Mouse (Mus musculus) embryonic facial prominence, embryonic 11.5 days (tissue): ENCODE results near the gene Cdkn2aip. TPM values are rescaled to one million over a fixed set of nuclear protein-coding genes. Genes with fewer than 3 reads are reported as not detected.
A peak's percentile ranks its signal among the peaks of the same experiment; 100 is the strongest.

ENCODE experiments used
- ATAC-seq: fragments of 200-750 bp; cut with Nextera tagmentation; replicated peaks from 2 replicates; pipeline ENCODE4 v1.8.0; 2017; ENCODE audit warnings: low read depth; ENCODE audit not compliant: insufficient number of reproducible peaks, low FRiP score, low TSS enrichment
- DNase-seq: peaks from one replicate; pipeline ENCODE4 v3.0.0-alpha.2; 2015; ENCODE audit warnings: low spot score
- H3K27ac ChIP-seq: fragments of 300-500 bp; sonication (generic); replicated peaks from 2 replicates; pipeline ENCODE4 v1.5.1; 2014; ENCODE audit warnings: mild to moderate bottlenecking, low read depth, low read length, control low read depth
- H3K27me3 ChIP-seq: fragments of 300-500 bp; sonication (generic); 2 replicates; pipeline ENCODE4 v1.6.1; 2014; ENCODE audit warnings: mild to moderate bottlenecking, low read length, moderate library complexity, mixed read lengths; ENCODE audit not compliant: control insufficient read depth, insufficient read depth
- H3K36me3 ChIP-seq: fragments of 300-500 bp; sonication (generic); replicated peaks from 2 replicates; pipeline ENCODE4 v1.6.1; 2014; ENCODE audit warnings: low read depth, mild to moderate bottlenecking, low read length, moderate library complexity, mixed read lengths; ENCODE audit not compliant: control insufficient read depth, insufficient read depth
- H3K4me1 ChIP-seq: fragments of 300-500 bp; sonication (generic); 2 replicates; pipeline ENCODE4 v1.6.1; 2014; ENCODE audit warnings: low read length, mixed read lengths; ENCODE audit not compliant: control insufficient read depth, insufficient read depth
- H3K4me2 ChIP-seq: fragments of 300-500 bp; sonication (generic); 2 replicates; pipeline ENCODE4 v1.6.1; 2014; ENCODE audit warnings: low read depth, mild to moderate bottlenecking, control low read depth, low read length, moderate library complexity
- H3K4me3 ChIP-seq: fragments of 300-500 bp; sonication (generic); 2 replicates; pipeline ENCODE4 v1.5.1; 2014; ENCODE audit warnings: low read depth, low read length, control low read depth
- H3K9ac ChIP-seq: fragments of 300-500 bp; sonication (generic); replicated peaks from 2 replicates; pipeline ENCODE4 v1.6.1; 2014; ENCODE audit warnings: mild to moderate bottlenecking, control low read depth, low read length
- H3K9me3 ChIP-seq: fragments of 300-500 bp; sonication (generic); replicated peaks from 2 replicates; pipeline ENCODE4 v1.6.1; 2016; ENCODE audit warnings: mild to moderate bottlenecking, low read length, inconsistent platforms, mixed read lengths; ENCODE audit not compliant: control insufficient read depth
- WGBS: fragments of 180-500 bp; shearing (Covaris S2); extraction: QIAGEN DNeasy Blood & Tissue Kit; methylation state at CpG from one replicate; pipeline ENCODE4 v1.1.7; 2014; 5-methylcytosine and 5-hydroxymethylcytosine counted together
- polyA plus RNA-seq: library from polyadenylated mRNA; unstranded; fragments of >200 nt; fragmentation: Nextera tagmentation; extraction: Ambion mirVana; gene quantifications from 2 replicates; pipeline ENCODE4 v1.2.1, GENCODE M21; 2014

Cdkn2aip gene
- 38.2 and 38.6 TPM in 2 replicates for polyA plus RNA-seq

DNA sequence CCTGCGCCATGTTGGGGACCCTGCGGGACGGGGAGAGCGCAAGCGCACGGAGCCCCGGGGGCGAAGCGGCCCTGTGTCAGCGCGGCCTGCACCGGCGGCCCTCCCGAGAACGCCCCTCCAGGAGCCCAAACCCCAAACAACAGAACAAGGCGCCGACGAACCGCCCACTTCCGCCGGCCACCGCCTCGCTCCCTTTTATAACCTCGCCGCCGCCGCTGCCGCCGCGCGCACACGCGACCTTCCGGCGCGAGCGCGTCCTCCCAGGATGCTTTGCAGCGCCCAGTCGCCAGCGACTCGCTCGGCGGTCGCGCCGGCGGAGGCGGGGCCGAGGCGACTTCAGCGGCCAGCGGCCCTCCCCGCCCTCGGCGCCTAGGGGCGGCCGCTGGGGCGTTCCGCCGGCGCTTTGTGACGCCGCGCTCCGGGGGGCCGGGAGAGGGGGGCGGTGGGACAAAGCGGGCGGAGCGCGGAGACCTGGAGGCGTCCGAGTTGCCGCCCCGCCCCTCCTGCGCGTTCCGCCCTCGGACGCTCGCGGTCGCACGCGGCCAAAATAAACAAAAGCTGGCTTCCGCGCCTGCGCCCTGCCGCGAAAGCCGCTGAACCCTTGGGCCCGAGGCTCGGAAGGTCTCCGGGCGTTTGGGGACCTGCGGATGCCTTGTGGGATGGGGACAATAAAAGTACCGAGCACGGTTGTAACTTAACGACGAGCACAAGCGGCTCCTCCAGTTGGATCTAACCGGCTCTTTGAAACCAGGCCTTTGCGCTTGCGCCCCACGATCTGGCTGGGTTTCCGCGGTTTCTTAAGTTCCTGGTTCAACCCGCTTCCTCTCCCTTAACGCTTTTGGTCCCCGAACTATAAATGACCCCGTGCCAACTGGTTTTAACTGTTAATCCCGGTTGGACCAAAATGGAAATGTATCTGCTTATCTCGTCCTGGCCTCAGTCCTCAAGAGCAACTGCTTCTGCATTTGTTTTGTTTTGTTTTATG is at the start of gene Cdkn2aip:
Gene Cdkn2aip (minus strand): TSS at position 172 of the 985 bp plus-strand sequence.
- Histone ChIP-seq H3K4me2 (peak within 1 kb of the TSS; percentile 52), H3K4me1 (no peaks in the 10 kb centered on the region), H3K27ac (peak within 1 kb of the TSS; percentile 91), H3K27me3 (no peaks in the 10 kb centered on the region), H3K9ac (peak within 1 kb of the TSS; percentile 84), H3K9me3 (no peaks in the 10 kb centered on the region), H3K36me3 (peaks cover 7% of the 10 kb centered on the region), H3K4me3 (peak within 1 kb of the TSS; percentile 98)
- WGBS = under 1% methylated on average over 85 of the region's 114 CpGs
- peak; percentile 88 for ATAC-seq
- peak; percentile 97 for DNase-seq

DNA sequence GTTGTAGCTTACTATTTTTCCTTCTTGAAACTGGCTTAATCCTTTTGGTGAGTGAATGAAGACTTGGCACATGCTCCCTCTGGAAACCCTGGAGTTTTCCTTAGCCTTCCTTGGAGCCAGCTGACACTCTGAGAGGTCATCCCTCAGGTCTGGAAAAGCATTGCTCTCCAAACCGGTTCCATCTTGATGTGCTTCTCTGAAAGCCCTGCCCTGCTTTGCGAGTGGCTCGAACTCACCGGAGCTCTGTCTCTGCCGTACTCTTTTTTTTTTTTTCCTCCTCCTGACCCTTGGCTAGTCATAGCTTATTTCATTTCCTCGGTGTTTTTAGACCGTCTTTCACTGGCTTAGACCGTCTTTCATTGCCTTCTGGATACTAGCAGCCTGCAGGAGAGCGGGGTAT is 49.5 kb upstream of the Cdkn2aip start:
- no peak for ATAC-seq
- H3K36me3 ChIP-seq = no peaks in the 10 kb centered on the region
- DNase-seq = no peak
- H3K4me2 ChIP-seq = no peak overlapping the region
- H3K9me3 ChIP-seq = no peaks in the 10 kb centered on the region
- 0 out of 2 replicates have a peak, but pooled peaks cover 3% of the 10 kb centered on the region for H3K4me1 ChIP-seq
- H3K9ac ChIP-seq = no peak overlapping the region
- WGBS = 49% methylated on average over 9 of the region's 9 CpGs
- no peaks in the 10 kb centered on the region for H3K27me3 ChIP-seq
- H3K4me3 ChIP-seq = no peak overlapping the region
- H3K27ac ChIP-seq = no peak overlapping the region

DNA sequence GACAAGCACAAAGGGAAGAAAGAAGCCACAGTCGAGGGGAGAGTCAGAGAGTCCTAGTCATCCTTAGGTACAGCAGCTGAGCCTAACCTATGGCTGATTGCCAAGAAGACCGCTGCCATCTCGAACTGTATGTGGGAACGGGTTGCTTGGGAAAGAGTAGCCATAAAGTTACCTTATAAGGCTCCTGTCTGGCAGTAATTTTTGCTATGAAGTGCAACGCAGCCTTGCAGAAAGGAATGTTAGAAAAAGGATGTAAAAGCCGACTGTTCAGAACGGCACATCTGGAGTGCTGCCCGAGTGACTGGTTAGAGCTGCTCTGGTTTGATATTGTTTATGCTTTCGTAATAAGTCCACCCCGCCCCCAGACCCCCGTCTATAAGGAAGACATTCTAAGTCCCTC is 47.0 kb upstream of the Cdkn2aip start:
- Histone ChIP-seq H3K27me3 (no peaks in the 10 kb centered on the region), H3K9ac (no peak overlapping the region), H3K36me3 (no peaks in the 10 kb centered on the region), H3K4me3 (no peak overlapping the region), H3K9me3 (no peaks in the 10 kb centered on the region), H3K27ac (no peak overlapping the region), H3K4me1 (0 out of 2 replicates have a peak, but pooled peaks cover 3% of the 10 kb centered on the region), H3K4me2 (no peak overlapping the region)
- no peak for DNase-seq
- ATAC-seq = no peak
- 64% methylated on average over 11 of the region's 11 CpGs for WGBS

DNA sequence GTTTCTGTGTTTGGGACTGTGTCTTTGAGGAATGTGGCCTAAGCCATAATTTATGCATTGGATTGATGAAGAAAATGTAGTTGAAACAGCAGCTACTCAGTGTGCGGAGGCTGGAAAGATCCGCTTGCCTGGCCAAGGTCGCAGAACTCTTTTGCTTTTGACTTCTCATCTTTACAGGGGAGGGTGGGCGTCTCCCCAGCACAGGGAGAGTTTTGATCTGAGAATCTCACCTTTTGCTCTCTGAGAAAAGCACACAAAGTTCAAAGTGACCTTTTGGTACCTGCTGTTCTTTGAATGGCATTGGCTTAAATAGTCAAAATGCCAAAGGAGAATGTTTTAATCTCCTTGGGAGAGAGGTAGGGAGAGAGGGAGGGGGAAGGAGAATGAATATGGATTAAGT is 46.5 kb upstream of the Cdkn2aip start:
- Histone ChIP-seq H3K4me2 (no peak overlapping the region), H3K27me3 (no peaks in the 10 kb centered on the region), H3K36me3 (no peaks in the 10 kb centered on the region), H3K27ac (no peak overlapping the region), H3K4me1 (0 out of 2 replicates have a peak, but pooled peaks cover 3% of the 10 kb centered on the region), H3K9ac (no peak overlapping the region), H3K9me3 (no peaks in the 10 kb centered on the region), H3K4me3 (no peak overlapping the region)
- DNase-seq (no peak), ATAC-seq (no peak)
- WGBS = 64% methylated on average over 4 of the region's 4 CpGs

DNA sequence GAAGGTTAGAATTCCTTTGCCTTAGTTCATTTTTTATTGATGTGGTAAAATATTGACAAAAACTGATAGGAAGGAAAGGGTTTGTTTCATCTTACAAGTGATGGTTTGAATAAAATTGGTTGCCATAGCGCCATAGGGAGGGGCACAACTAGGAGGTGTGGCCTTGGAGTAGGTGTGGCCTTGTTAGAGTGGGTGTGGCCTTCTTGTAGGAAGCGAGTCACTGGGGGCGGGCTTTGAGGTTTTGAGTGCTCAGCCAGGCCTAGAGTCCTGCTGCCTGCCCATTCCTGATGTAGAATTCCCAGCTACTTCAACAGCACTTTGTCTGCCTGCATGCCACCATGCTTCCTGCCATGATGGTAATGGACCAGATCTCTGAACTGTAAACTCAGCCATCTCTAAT is 39.4 kb upstream of the Cdkn2aip start:
- WGBS = 91% methylated on average over 3 of the region's 3 CpGs
- no peak for ATAC-seq
- H3K27me3 ChIP-seq = no peaks in the 10 kb centered on the region
- H3K4me1 ChIP-seq = no peaks in the 10 kb centered on the region
- H3K27ac ChIP-seq = no peak overlapping the region
- H3K9ac ChIP-seq = no peak overlapping the region
- H3K4me3 ChIP-seq = no peak overlapping the region
- no peaks in the 10 kb centered on the region for H3K36me3 ChIP-seq
- DNase-seq = no peak
- no peak overlapping the region for H3K4me2 ChIP-seq
- H3K9me3 ChIP-seq = no peaks in the 10 kb centered on the region

DNA sequence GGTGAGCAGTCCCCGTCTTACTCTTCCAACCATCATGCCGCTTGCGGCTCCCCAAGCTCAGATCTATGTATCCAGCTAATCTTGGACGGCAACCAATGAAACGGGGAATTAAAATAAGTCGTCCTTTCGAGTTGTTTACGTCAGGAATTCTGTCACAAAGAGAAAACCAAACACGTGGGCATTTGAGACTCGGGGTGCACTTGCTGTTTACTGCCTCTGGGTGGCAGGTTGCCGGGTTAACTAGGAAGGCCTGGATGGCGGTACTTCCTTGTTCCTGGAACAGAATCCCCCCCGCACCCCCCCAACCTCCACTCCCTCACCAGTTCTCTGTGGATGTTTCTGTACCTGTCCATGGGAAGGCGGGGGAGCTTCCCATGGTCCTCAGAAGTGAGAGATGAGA is 36.4 kb upstream of the Cdkn2aip start:
- WGBS = 49% methylated on average over 14 of the region's 14 CpGs
- Histone ChIP-seq H3K36me3 (no peaks in the 10 kb centered on the region), H3K9ac (no peak overlapping the region), H3K27me3 (no peaks in the 10 kb centered on the region), H3K4me3 (no peak overlapping the region), H3K4me1 (no peaks in the 10 kb centered on the region), H3K9me3 (no peaks in the 10 kb centered on the region), H3K27ac (no peak overlapping the region), H3K4me2 (no peak overlapping the region)
- no peak for ATAC-seq
- peak; percentile 33 for DNase-seq

DNA sequence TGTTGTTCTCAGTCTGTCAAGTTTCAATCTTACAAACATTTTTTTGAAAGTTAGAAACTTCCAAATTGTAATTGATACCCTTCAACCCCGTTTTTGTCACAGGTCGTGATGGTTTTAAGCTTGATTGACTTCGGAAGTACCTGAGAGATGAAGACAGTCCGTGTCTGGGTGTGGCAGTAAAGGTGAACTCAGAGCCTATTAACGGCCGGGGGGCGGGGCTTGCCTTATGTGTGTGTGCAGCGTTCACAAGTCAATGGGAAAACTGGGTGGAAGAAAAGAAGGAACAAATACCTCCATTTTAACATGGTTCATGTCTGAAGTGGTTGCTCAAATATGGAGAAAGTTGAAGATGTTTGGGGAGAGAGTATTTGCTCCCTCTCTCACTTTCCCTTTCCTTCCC is 35.8 kb upstream of the Cdkn2aip start:
- no peaks in the 10 kb centered on the region for H3K9me3 ChIP-seq
- H3K4me1 ChIP-seq = no peaks in the 10 kb centered on the region
- no peaks in the 10 kb centered on the region for H3K27me3 ChIP-seq
- H3K36me3 ChIP-seq = no peaks in the 10 kb centered on the region
- ATAC-seq (no peak), DNase-seq (no peak)
- H3K4me2 ChIP-seq = no peak overlapping the region
- no peak overlapping the region for H3K9ac ChIP-seq
- no peak overlapping the region for H3K4me3 ChIP-seq
- WGBS = 78% methylated on average over 8 of the region's 8 CpGs
- H3K27ac ChIP-seq = no peak overlapping the region

DNA sequence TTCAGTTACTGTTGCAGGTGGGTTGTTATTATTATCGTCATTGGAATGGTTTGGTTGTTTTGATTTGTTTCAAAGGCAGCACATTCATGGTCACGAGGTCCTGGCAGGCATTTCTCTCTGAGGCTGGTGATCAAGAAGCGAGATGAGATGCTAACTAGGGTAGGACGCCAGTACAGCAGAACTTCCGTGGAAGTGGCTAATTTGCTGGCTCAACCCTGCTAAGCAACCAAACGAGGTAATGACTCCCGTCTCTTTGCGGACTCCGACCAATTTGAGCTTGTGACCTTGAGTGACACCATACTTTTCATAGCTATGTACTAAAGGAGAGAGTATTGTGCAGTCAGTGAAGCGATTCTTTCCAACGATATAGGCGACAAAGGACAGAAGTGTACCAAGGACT is 32.6 kb upstream of the Cdkn2aip start:
- no peak for DNase-seq
- Histone ChIP-seq H3K27ac (no peak overlapping the region), H3K4me1 (no peaks in the 10 kb centered on the region), H3K9me3 (no peaks in the 10 kb centered on the region), H3K4me2 (no peak overlapping the region), H3K9ac (no peak overlapping the region), H3K27me3 (no peaks in the 10 kb centered on the region), H3K4me3 (no peak overlapping the region), H3K36me3 (no peaks in the 10 kb centered on the region)
- no peak for ATAC-seq
- WGBS = 54% methylated on average over 12 of the region's 12 CpGs
